Comparison of ENCODE assay signal across 9 mouse cellular contexts in genomic region chr5:125526464-125526863, GRCm38 (mm10). TPM values are rescaled to one million over a fixed set of nuclear protein-coding genes. Genes with fewer than 3 reads are reported as not detected.
DNase-seq lines count a peak whose midpoint lies in the region; ATAC-seq and TF ChIP-seq lines count a peak whose summit lies in the region.
"Had no signal": no experiment of that assay in that cellular context is flagged by ENCODE, and none has a peak within 500 bp of the region (broad histone marks: within the 10 kb centered on the region; RNA-seq: fewer than 3 reads in every experiment).

No protein-coding gene starts in this region.

- H3K27me3 ChIP-seq in testis, adult 2 months (ENCODE audit: control insufficient read depth, insufficient read depth, low read length): no peaks in the 10 kb centered on the region

- H3K36me3 ChIP-seq in testis, adult 2 months (ENCODE audit: control insufficient read depth, insufficient read depth, low read length): no peaks in the 10 kb centered on the region
- H3K36me3 ChIP-seq: neural tube, embryonic 12.5 days had no signal

- TF ChIP-seq POLR2A in lung, adult 2 months (IDR thresholded peaks at IDR 0.05; ENCODE audit: borderline replicate concordance, extremely low read depth, low read depth, low read length): no peak
- no peak for TF ChIP-seq POLR2A in testis, adult 2 months (IDR thresholded peaks at IDR 0.05; ENCODE audit: control insufficient read depth, low read depth, low read length)

- TF ChIP-seq CTCF in lung, adult 2 months (IDR thresholded peaks at IDR 0.05; ENCODE audit: insufficient read depth, low read length): peak; percentile 34; the same call in 1 of the 2 replicates
- peak; percentile 81; the same call in 1 of the 2 replicates for TF ChIP-seq CTCF in testis, adult 2 months (IDR thresholded peaks at IDR 0.05; ENCODE audit: control insufficient read depth, insufficient read depth, insufficient replicate concordance, low read depth, low read length)

- peak; percentile 47 for DNase-seq in embryo, embryonic 10.5 days (ENCODE audit: low spot score)
- no peak for DNase-seq in embryo, embryonic 11 days
- no peak for DNase-seq in lung, adult 2 months
- no peak for DNase-seq in lung, adult 18-20 months
- peak; percentile 88 for DNase-seq in ZHBTc4 (ENCODE audit: low read depth, low spot score)
- no peak for DNase-seq in left cerebral cortex, postnatal 10 days (ENCODE audit: extremely low spot score in 1 of 2, low spot score in 2 of 2)

- ATAC-seq in megakaryocyte-erythroid progenitor cell, adult 5-6 weeks (replicated peaks; ENCODE audit: low FRiP score, low TSS enrichment, poor library complexity, severe bottlenecking): no peak

- intact Hi-C loops in left cerebral cortex, postnatal 10 days (cut with DNase I): loop anchor here (10.0 kb wide), 1 partner anchor 1708 kb away; no protein-coding TSS in a partner anchor

- no peaks in the 10 kb centered on the region for H3K4me1 ChIP-seq in lung, adult 2 months (ENCODE audit: control insufficient read depth, insufficient read depth, low read length)
- peaks cover 4% of the 10 kb centered on the region for H3K4me1 ChIP-seq in testis, adult 2 months (ENCODE audit: control insufficient read depth, insufficient read depth, low read length)

- H3K27ac ChIP-seq in testis, adult 2 months (ENCODE audit: control insufficient read depth, insufficient read depth, low read depth, low read length): no peak overlapping the region
- H3K27ac ChIP-seq: neural tube, embryonic 12.5 days had no signal

- 77% methylated on average over 4 of the region's 4 CpGs for WGBS in lung, adult 2 months

- no peak overlapping the region for H3K4me3 ChIP-seq in lung, adult 2 months (replicated peaks; ENCODE audit: extremely low read depth, low read depth, low read length)
- H3K4me3 ChIP-seq in testis, adult 2 months (ENCODE audit: control insufficient read depth, low read depth, low read length): no peak overlapping the region
- H3K4me3 ChIP-seq: neural tube, embryonic 12.5 days had no signal

RNA-seq across cellular contexts. Expression of gene Tmem132b, which starts 5.1 kb away (rescaled TPM):
- polyA plus RNA-seq in lung, adult 2 months (2012; rRNA removed): 0.05 and 0.18 TPM in 2 replicates
- polyA plus RNA-seq in testis, adult 2 months (2012; rRNA removed): 0.09 and 0.13 TPM in 2 replicates
- 100 to 1,000 TPM; 109 to 114 TPM for total RNA-seq in left cerebral cortex, postnatal 10 days (2021)
- not detected in 2 replicates for total RNA-seq in megakaryocyte-erythroid progenitor cell, adult 5-6 weeks (2014; fragmentation: Nextera tagmentation)
- not detected in 2 replicates for total RNA-seq in megakaryocyte-erythroid progenitor cell, adult 5-6 weeks (2017)

RNA-seq across cellular contexts. Expression of gene Aacs, which starts 50.9 kb away (rescaled TPM):
- 53.0 and 58.6 TPM in 2 replicates for polyA plus RNA-seq in lung, adult 2 months (2012; rRNA removed)
- polyA plus RNA-seq in testis, adult 2 months (2012; rRNA removed): 90.7 and 98.5 TPM in 2 replicates
- 10 to 100 TPM; 84.1 to 96.1 TPM for total RNA-seq in left cerebral cortex, postnatal 10 days (2021)
- 8.4 and 8.7 TPM in 2 replicates for total RNA-seq in megakaryocyte-erythroid progenitor cell, adult 5-6 weeks (2014; fragmentation: Nextera tagmentation)
- 3.2 and 3.8 TPM in 2 replicates for total RNA-seq in megakaryocyte-erythroid progenitor cell, adult 5-6 weeks (2017)

Comparison
In these comparisons a context has a peak if more than half of its experiments do, and no peak if none do; other contexts are left out.
1. DNase-seq: peak in embryo, embryonic 10.5 days (single experiment) and ZHBTc4 (single experiment); none in embryo, embryonic 11 days (single experiment), lung, adult 2 months (single experiment), lung, adult 18-20 months (0 of 2) and left cerebral cortex, postnatal 10 days (0 of 2).
2. RNA of gene Tmem132b, which starts 5.1 kb away (total RNA-seq): 109 to 114 TPM in left cerebral cortex, postnatal 10 days; not detected in megakaryocyte-erythroid progenitor cell, adult 5-6 weeks; every median in the first group is over 100 times any median in the second.
3. RNA of gene Aacs, which starts 50.9 kb away (total RNA-seq): 84.1 to 96.1 TPM in left cerebral cortex, postnatal 10 days; 3.2 to 8.7 TPM in megakaryocyte-erythroid progenitor cell, adult 5-6 weeks; every median in the first group is over 4 times any median in the second.